Mouse (Mus musculus) lung, embryonic 16.5 days (tissue): Measurements from ENCODE around the gene Kxd1. TPM values are rescaled to one million over a fixed set of nuclear protein-coding genes. Genes with fewer than 3 reads are reported as not detected.

Experiments
- ATAC-seq: fragments of 200-750 bp; cut with Nextera tagmentation; 2 replicates; pipeline ENCODE4 v1.8.0; 2017; ENCODE audit warnings: low read depth, mild to moderate bottlenecking, moderate library complexity
- H3K27ac ChIP-seq: fragments of 300-500 bp; sonication (generic); 2 replicates; pipeline ENCODE4 v1.5.1; 2014; ENCODE audit warnings: mild to moderate bottlenecking, control low read depth, low read length
- H3K27me3 ChIP-seq: fragments of 300-500 bp; sonication (generic); 2 replicates; pipeline ENCODE4 v1.6.1; 2014; ENCODE audit warnings: low read depth, low read length, mixed read lengths; ENCODE audit not compliant: control insufficient read depth, insufficient read depth
- H3K36me3 ChIP-seq: fragments of 300-500 bp; sonication (generic); 2 replicates; pipeline ENCODE4 v1.6.1; 2014; ENCODE audit warnings: low read length; ENCODE audit not compliant: control insufficient read depth, insufficient read depth
- H3K4me1 ChIP-seq: fragments of 300-500 bp; sonication (generic); replicated peaks from 2 replicates; pipeline ENCODE4 v1.6.1; 2014; ENCODE audit warnings: low read length, mixed read lengths; ENCODE audit not compliant: control insufficient read depth, insufficient read depth
- H3K4me2 ChIP-seq: fragments of 300-500 bp; sonication (generic); 2 replicates; pipeline ENCODE4 v1.6.1; 2014; ENCODE audit warnings: low read depth, low read length, control low read depth
- H3K4me3 ChIP-seq: fragments of 300-500 bp; sonication (generic); 2 replicates; pipeline ENCODE4 v1.5.1; 2014; ENCODE audit warnings: mild to moderate bottlenecking, low read length, control low read depth
- H3K9ac ChIP-seq: fragments of 300-500 bp; sonication (generic); 2 replicates; pipeline ENCODE4 v1.6.1; 2014; ENCODE audit warnings: low read length, control low read depth
- H3K9me3 ChIP-seq: fragments of 300-500 bp; sonication (generic); 2 replicates; pipeline ENCODE4 v1.6.1; 2016; ENCODE audit warnings: low read length; ENCODE audit not compliant: control insufficient read depth
- WGBS: fragments of 180-500 bp; shearing (Covaris S2); extraction: QIAGEN DNeasy Blood & Tissue Kit; methylation state at CpG from one replicate; pipeline ENCODE4 v1.1.7; 2014; 5-methylcytosine and 5-hydroxymethylcytosine counted together
- polyA plus RNA-seq: library from polyadenylated mRNA; unstranded; fragments of >200 nt; fragmentation: Nextera tagmentation; extraction: Ambion mirVana; gene quantifications from 2 replicates; pipeline ENCODE4 v1.2.1, GENCODE M21; 2015

Kxd1 gene
- 54.0 and 55.3 TPM in 2 replicates for polyA plus RNA-seq

- Histone ChIP-seq H3K36me3 (peaks cover 24% of the 10 kb centered on the region), H3K4me1 (peaks cover 13% of the 10 kb centered on the region), H3K4me2 (peak within 1 kb of the TSS; percentile 89), H3K27ac (peak within 1 kb of the TSS; percentile 74), H3K27me3 (no peaks in the 10 kb centered on the region), H3K9ac (peak within 1 kb of the TSS; percentile 97), H3K4me3 (peak within 1 kb of the TSS; percentile 93), H3K9me3 (no peaks in the 10 kb centered on the region)
- WGBS = under 1% methylated on average over 54 of the region's 61 CpGs
- ATAC-seq = peak; percentile 93
Measured at GRCm38 (mm10) chr8:70527512-70528181, at the start of gene Kxd1, which contains the start of gene Fkbp8. Kxd1 (minus strand) TSS chr8:70527956. Fkbp8 (plus strand) TSS chr8:70527724.

- Histone ChIP-seq H3K4me3 (no peak overlapping the region), H3K9me3 (no peaks in the 10 kb centered on the region), H3K4me2 (no peak overlapping the region), H3K4me1 (0 out of 2 replicates have a peak, but pooled peaks cover 2% of the 10 kb centered on the region), H3K27me3 (no peaks in the 10 kb centered on the region), H3K36me3 (peaks cover 26% of the 10 kb centered on the region), H3K9ac (no peak overlapping the region), H3K27ac (no peak overlapping the region)
- WGBS = 93% methylated on average over 3 of the region's 3 CpGs
- no peak for ATAC-seq
Measured at GRCm38 (mm10) chr8:70577207-70577606, 49.5 kb upstream of the Kxd1 start.

DNA sequence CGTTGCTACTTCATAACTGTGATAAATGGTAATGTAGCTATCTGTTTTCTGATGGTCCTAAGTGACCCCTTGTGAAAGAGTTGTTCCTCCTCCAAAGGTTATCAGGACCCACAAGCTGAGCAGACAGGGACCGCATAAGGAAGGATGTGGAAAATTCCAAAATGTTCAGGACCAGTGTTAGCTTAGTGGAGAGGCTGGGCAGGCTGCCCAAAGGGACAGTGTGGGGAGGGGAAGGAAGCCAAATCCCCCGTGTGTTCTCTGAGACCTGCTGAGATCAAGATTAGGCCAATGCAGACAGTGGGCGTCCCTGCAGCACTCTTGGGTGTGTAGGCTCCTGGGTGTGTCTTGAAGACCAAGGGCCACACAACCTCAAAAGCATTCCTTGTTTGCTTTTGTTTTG lies 47.2 kb upstream of the Kxd1 start:
- H3K4me2 ChIP-seq = no peak overlapping the region
- 0 out of 2 replicates have a peak, but pooled peaks have one; percentile 30 for ATAC-seq
- H3K4me1 ChIP-seq = 0 out of 2 replicates have a peak, but pooled peaks cover 2% of the 10 kb centered on the region
- no peak overlapping the region for H3K27ac ChIP-seq
- no peaks in the 10 kb centered on the region for H3K9me3 ChIP-seq
- H3K9ac ChIP-seq = no peak overlapping the region
- no peaks in the 10 kb centered on the region for H3K27me3 ChIP-seq
- no peak overlapping the region for H3K4me3 ChIP-seq
- WGBS = 48% methylated on average over 4 of the region's 4 CpGs
- peaks cover 13% of the 10 kb centered on the region for H3K36me3 ChIP-seq

- no peak overlapping the region for H3K27ac ChIP-seq
- H3K4me3 ChIP-seq = no peak overlapping the region
- H3K27me3 ChIP-seq = no peaks in the 10 kb centered on the region
- ATAC-seq = no peak
- H3K4me2 ChIP-seq = no peak overlapping the region
- H3K9me3 ChIP-seq = no peaks in the 10 kb centered on the region
- H3K9ac ChIP-seq = no peak overlapping the region
- H3K36me3 ChIP-seq = peaks cover 12% of the 10 kb centered on the region
- H3K4me1 ChIP-seq = 0 out of 2 replicates have a peak, but pooled peaks cover 2% of the 10 kb centered on the region
Measured at GRCm38 (mm10) chr8:70574302-70574701, 46.5 kb upstream of the Kxd1 start.

- H3K9ac ChIP-seq = no peak overlapping the region
- ATAC-seq = no peak; the same call in 1 of the 2 replicates
- H3K36me3 ChIP-seq = no peaks in the 10 kb centered on the region
- H3K4me1 ChIP-seq = 0 out of 2 replicates have a peak, but pooled peaks cover 2% of the 10 kb centered on the region
- no peaks in the 10 kb centered on the region for H3K27me3 ChIP-seq
- no peak overlapping the region for H3K27ac ChIP-seq
- no peaks in the 10 kb centered on the region for H3K9me3 ChIP-seq
- WGBS = 72% methylated on average over 6 of the region's 6 CpGs
- H3K4me2 ChIP-seq = no peak overlapping the region
- H3K4me3 ChIP-seq = no peak overlapping the region
Measured at GRCm38 (mm10) chr8:70570990-70571389, 43.2 kb upstream of the Kxd1 start.

DNA sequence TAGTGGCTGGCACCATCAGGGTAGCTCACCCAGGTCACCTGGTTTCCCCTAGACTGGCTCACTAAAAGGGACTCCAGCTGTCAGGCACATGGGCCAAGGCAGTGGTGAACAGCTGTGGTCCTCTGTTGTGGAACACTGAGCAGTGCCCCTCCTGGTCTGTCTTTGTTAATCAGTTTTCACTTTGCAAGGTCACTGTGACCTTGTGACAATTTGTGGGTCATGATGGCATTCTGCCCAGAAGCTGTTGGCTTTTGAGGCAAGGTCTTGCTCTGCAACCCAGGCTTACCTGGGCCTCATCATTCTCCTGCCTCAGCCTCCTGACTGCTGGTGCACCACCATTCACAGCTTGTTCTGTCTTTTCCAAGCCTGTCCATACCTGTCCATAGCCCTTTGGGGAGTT lies 42.6 kb upstream of the Kxd1 start:
- no peaks in the 10 kb centered on the region for H3K27me3 ChIP-seq
- H3K9me3 ChIP-seq = no peaks in the 10 kb centered on the region
- no peak overlapping the region for H3K4me2 ChIP-seq
- no peak overlapping the region for H3K9ac ChIP-seq
- no peak overlapping the region for H3K27ac ChIP-seq
- no peak for ATAC-seq
- H3K4me3 ChIP-seq = no peak overlapping the region
- H3K4me1 ChIP-seq = peaks cover 6% of the 10 kb centered on the region
- no peaks in the 10 kb centered on the region for H3K36me3 ChIP-seq

DNA sequence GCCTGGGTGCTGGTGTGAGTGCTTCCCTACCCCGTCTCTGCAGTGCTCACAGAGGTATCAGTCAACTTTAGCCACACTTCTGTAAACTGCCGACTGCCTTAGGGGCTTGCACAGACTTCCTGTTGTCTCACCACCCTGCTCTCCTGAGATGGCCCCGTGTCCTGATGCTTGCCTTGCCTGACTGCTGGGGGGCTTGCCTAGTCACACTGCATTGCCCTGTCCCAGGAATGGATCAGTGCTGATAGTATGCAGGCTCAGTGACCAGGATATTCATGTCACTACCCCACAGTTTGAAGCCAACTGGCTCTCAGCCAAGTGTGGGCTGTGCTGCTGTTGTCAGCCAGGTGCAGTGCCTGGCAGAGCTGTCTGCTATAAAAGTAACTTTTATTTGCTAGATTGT lies 37.8 kb upstream of the Kxd1 start:
- no peaks in the 10 kb centered on the region for H3K27me3 ChIP-seq
- no peak overlapping the region for H3K4me3 ChIP-seq
- no peak for ATAC-seq
- H3K4me1 ChIP-seq = peaks cover 34% of the 10 kb centered on the region
- WGBS = 35% methylated on average over 3 of the region's 3 CpGs
- no peaks in the 10 kb centered on the region for H3K9me3 ChIP-seq
- H3K27ac ChIP-seq = no peak overlapping the region
- H3K9ac ChIP-seq = no peak overlapping the region
- no peak overlapping the region for H3K4me2 ChIP-seq
- no peaks in the 10 kb centered on the region for H3K36me3 ChIP-seq

DNA sequence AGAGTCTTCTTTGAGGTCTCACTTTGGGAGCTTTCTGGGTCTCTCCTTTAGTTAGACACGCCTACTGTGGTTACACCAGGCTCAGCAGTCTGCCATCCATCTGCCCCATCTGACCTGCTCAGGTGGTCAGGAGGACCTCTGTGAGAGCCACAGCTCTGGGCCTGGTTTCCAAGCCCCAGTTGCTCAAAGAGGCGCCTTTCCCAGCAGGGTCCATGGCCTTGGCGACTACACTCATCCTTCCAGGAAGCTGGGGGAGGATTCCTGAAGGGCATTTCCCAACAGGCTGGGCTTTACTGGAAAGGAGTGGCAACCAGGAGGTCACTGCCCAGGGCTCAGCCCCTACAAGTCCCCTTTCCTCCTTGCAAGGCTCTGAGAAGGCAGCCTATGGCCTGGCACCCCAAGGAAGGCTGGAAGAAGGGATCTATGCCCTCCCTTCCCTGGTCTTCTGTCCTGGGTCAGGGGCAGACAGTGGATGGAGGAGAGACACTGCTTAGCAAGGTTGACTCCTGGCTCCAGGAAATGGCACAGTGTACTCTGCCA lies 37.0 kb upstream of the Kxd1 start:
- no peak overlapping the region; the same call in 1 of the 2 replicates for H3K27ac ChIP-seq
- no peaks in the 10 kb centered on the region for H3K9me3 ChIP-seq
- H3K9ac ChIP-seq = no peak overlapping the region
- no peaks in the 10 kb centered on the region for H3K36me3 ChIP-seq
- H3K4me2 ChIP-seq = no peak overlapping the region
- 70% methylated on average over 3 of the region's 3 CpGs for WGBS
- H3K4me1 ChIP-seq = peaks cover 42% of the 10 kb centered on the region
- no peaks in the 10 kb centered on the region for H3K27me3 ChIP-seq
- H3K4me3 ChIP-seq = no peak overlapping the region
- no peak for ATAC-seq

GRCm38 (mm10) chr8:70563763-70564387 lies 36.1 kb upstream of the Kxd1 start:
- 79% methylated on average over 6 of the region's 6 CpGs for WGBS
- ATAC-seq = no peak
- Histone ChIP-seq H3K36me3 (no peaks in the 10 kb centered on the region), H3K4me1 (peaks cover 47% of the 10 kb centered on the region), H3K9me3 (no peaks in the 10 kb centered on the region), H3K9ac (no peak overlapping the region), H3K4me3 (no peak overlapping the region), H3K27me3 (no peaks in the 10 kb centered on the region), H3K4me2 (no peak overlapping the region), H3K27ac (no peak overlapping the region)
